Mouse (Mus musculus): ENCODE data around the gene Ube2g1. TPM values are rescaled to one million over a fixed set of nuclear protein-coding genes. Genes with fewer than 3 reads are reported as not detected.

Ube2g1 gene
- polyA plus RNA-seq (2021) = 53.6 TPM

GRCm38 (mm10) chr11:72606694-72607407, at the start of gene Ube2g1:
TSS of gene Ube2g1 (plus strand) at chr11:72607283.
- no peak for TF ChIP-seq CTCF (IDR thresholded peaks at IDR 0.05)
- ChIA-PET CTCF (no interaction called here), POLR2A (interaction anchor here (0.7 to 1.4 kb wide), 3 partner anchors 11 to 35 kb away, joined by 3 to 4 read pairs (median 4); no protein-coding TSS in a partner anchor)
- no peaks in the 10 kb centered on the region for H3K27me3 ChIP-seq
- in situ Hi-C loops (cut with MboI; ENCODE audit: low pct_unique_long_range_greater_than_20kb) = no loop called here
- DNase-seq (ENCODE audit: low read depth, low spot score) = peak; percentile 73
- ATAC-seq = peak; percentile 79

DNA sequence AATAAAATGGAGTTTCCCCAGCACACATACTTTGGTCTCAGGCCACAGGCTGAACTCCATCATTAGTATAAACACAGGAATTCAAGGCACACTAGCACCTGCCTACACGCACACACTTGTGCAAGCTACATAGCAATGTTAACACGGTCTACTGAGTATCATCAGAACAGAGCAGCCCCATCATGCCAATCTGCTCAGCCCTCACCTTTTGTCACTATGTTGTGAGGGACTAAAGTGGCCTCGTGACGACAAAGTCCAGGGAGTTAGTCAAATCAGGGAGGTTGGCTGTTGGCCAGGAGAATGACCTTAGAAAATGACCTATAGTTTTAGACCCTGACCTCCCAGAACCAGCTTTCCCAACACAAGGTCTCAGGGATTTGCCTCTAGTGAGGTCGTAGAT, 48.9 kb upstream of the Ube2g1 start:
- ChIA-PET POLR2A (interaction anchor here (0.9 kb wide), 1 partner anchor 69 kb away, joined by 3 read pairs; no protein-coding TSS in a partner anchor), CTCF (interaction anchor here (1.8 kb wide), 1 partner anchor 68 kb away, joined by 6 read pairs; the partner anchor contains the start of gene Spns2)
- no peak for TF ChIP-seq CTCF (IDR thresholded peaks at IDR 0.05)
- no peak for DNase-seq (ENCODE audit: low read depth, low spot score)
- in situ Hi-C loops (cut with MboI; ENCODE audit: low pct_unique_long_range_greater_than_20kb) = no loop called here
- no peak for ATAC-seq
- H3K27me3 ChIP-seq = no peaks in the 10 kb centered on the region

- no peak for DNase-seq (ENCODE audit: low read depth, low spot score)
- TF ChIP-seq CTCF (IDR thresholded peaks at IDR 0.05) = no peak
- no peaks in the 10 kb centered on the region for H3K27me3 ChIP-seq
- CTCF ChIA-PET = no interaction called here
- POLR2A ChIA-PET = interaction anchor here (0.9 kb wide), 1 partner anchor 54 kb away, joined by 3 read pairs; no protein-coding TSS in a partner anchor
- in situ Hi-C loops (cut with MboI; ENCODE audit: low pct_unique_long_range_greater_than_20kb) = loop anchor here (10.0 kb wide), 1 partner anchor 346 kb away; the partner anchor contains the start of gene Med31
- no peak for ATAC-seq
Observed at GRCm38 (mm10) chr11:72560661-72561060, 46.4 kb upstream of the Ube2g1 start.

- in situ Hi-C loops (cut with MboI; ENCODE audit: low pct_unique_long_range_greater_than_20kb) = loop anchor here (10.0 kb wide), 1 partner anchor 350 kb away; the partner anchor contains the start of gene Med31
- peak; percentile 85 for TF ChIP-seq CTCF (IDR thresholded peaks at IDR 0.05)
- CTCF ChIA-PET = interaction anchor here (0.6 to 3.8 kb wide), 17 partner anchors 35 to 220 kb away, joined by 3 to 24 read pairs (median 3); partner anchors contain the start of genes Ggt6 and Spns2
- DNase-seq (ENCODE audit: low read depth, low spot score) = no peak
- ATAC-seq = peak; percentile 47
- H3K27me3 ChIP-seq = no peaks in the 10 kb centered on the region
- POLR2A ChIA-PET = no interaction called here
Observed at GRCm38 (mm10) chr11:72564232-72564807, 42.8 kb upstream of the Ube2g1 start.

GRCm38 (mm10) chr11:72566304-72566703, 40.8 kb upstream of the Ube2g1 start:
- no peak for ATAC-seq
- no peak for TF ChIP-seq CTCF (IDR thresholded peaks at IDR 0.05)
- H3K27me3 ChIP-seq = no peaks in the 10 kb centered on the region
- ChIA-PET POLR2A (no interaction called here), CTCF (no interaction called here)
- in situ Hi-C loops (cut with MboI; ENCODE audit: low pct_unique_long_range_greater_than_20kb) = loop anchor here (5.0 to 10.0 kb wide), 2 partner anchors 214 to 352 kb away; partner anchors contain the start of gene Med31
- DNase-seq (ENCODE audit: low read depth, low spot score) = no peak

DNA sequence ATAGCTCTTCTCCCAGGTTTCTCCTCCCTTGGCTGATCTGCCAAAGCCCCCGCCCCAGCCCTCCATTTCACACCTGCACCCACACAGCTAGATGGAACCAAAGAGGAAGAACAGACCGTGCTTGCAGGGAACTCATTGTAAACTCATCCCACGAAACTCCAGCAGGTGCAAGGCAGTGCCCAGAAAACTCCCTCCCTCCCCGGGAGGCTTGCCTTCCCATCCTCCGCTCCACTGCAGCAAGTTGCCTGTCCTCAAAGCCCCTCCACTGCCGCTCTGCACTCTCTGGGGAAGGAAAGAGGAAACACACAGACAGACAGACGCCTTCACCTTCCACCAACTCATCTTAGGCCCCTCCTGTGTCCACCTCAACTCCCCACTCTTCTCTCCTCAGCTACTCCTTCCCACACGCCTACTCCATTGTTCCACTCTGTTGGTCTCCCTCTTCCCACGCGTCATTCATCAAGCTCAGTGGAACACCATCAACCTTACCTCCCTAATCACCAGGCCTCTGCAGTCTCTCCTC, 40.2 kb upstream of the Ube2g1 start:
- no peak for ATAC-seq
- in situ Hi-C loops (cut with MboI; ENCODE audit: low pct_unique_long_range_greater_than_20kb) = loop anchor here (5.0 to 10.0 kb wide), 2 partner anchors 215 to 352 kb away; partner anchors contain the start of gene Med31
- no peaks in the 10 kb centered on the region for H3K27me3 ChIP-seq
- no peak for DNase-seq (ENCODE audit: low read depth, low spot score)
- CTCF ChIA-PET = no interaction called here
- TF ChIP-seq CTCF (IDR thresholded peaks at IDR 0.05) = no peak
- POLR2A ChIA-PET = interaction anchor here (0.7 kb wide), 1 partner anchor 27 kb away, joined by 5 read pairs; no protein-coding TSS in a partner anchor

GRCm38 (mm10) chr11:72569051-72569450, 38.0 kb upstream of the Ube2g1 start:
- ATAC-seq = no peak
- CTCF ChIA-PET = no interaction called here

DNA sequence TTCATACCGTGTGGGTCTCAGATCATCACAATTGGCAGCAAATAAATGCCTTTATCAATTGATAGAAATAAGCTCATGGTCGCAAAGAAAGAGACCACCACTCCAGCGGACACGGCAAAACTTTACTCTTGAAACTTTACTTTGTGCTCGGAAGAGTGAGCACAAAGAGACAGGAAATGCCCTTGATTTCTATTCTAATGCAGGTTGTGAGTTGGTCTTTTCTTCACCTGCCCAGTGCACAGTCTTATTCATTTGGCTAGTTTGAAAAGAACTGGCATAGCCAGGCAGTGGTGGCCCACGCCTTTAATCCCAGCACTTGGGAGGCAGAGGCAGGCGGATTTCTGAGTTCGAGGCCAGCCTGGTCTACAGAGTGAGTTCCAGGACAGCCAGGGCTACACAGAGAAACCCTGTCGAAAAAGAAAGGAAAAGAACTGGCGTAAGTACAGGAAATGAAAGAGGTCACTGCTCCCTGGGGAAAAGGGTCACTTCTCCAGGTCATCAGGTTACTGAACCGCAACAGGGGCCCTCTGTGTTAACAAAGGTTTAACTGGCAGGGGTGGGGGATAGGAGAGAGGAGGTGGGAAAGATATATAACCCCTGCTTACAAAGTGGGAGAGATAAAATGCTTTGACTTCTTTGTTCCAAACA, 37.3 kb upstream of the Ube2g1 start:
- DNase-seq (ENCODE audit: low read depth, low spot score) (no peak), ATAC-seq (no peak)
- CTCF ChIA-PET = interaction anchor here (1.0 kb wide), 1 partner anchor 151 kb away, joined by 3 read pairs; no protein-coding TSS in a partner anchor
- in situ Hi-C loops (cut with MboI; ENCODE audit: low pct_unique_long_range_greater_than_20kb) = loop anchor here (5.0 to 10.0 kb wide), 2 partner anchors 217 to 355 kb away; partner anchors contain the start of gene Med31
- no peak for TF ChIP-seq CTCF (IDR thresholded peaks at IDR 0.05)
- no peaks in the 10 kb centered on the region for H3K27me3 ChIP-seq
- POLR2A ChIA-PET = interaction anchor here (1.5 kb wide), 1 partner anchor 199 kb away, joined by 3 read pairs; no protein-coding TSS in a partner anchor

More at GRCm38 (mm10) chr11:72569051-72569450, 38.0 kb upstream of the Ube2g1 start:
- in situ Hi-C loops (cut with MboI; ENCODE audit: low pct_unique_long_range_greater_than_20kb) = loop anchor here (5.0 to 10.0 kb wide), 2 partner anchors 217 to 354 kb away; partner anchors contain the start of gene Med31
- no peak for DNase-seq (ENCODE audit: low read depth, low spot score)
- POLR2A ChIA-PET = no interaction called here
- TF ChIP-seq CTCF (IDR thresholded peaks at IDR 0.05) = no peak
- H3K27me3 ChIP-seq = no peaks in the 10 kb centered on the region

GRCm38 (mm10) chr11:72570319-72570979, 36.6 kb upstream of the Ube2g1 start:
- in situ Hi-C loops (cut with MboI; ENCODE audit: low pct_unique_long_range_greater_than_20kb) = no loop called here
- ChIA-PET CTCF (interaction anchor here (0.8 to 1.3 kb wide), 4 partner anchors 132 to 166 kb away, joined by 3 to 4 read pairs (median 3); no protein-coding TSS in a partner anchor), POLR2A (interaction anchor here (0.6 to 1.5 kb wide), 3 partner anchors 82 to 604 kb away, joined by 3 to 4 read pairs (median 3); no protein-coding TSS in a partner anchor)
- H3K27me3 ChIP-seq = no peaks in the 10 kb centered on the region
- TF ChIP-seq CTCF (IDR thresholded peaks at IDR 0.05) = peak; percentile 87
- DNase-seq (ENCODE audit: low read depth, low spot score) = no peak
- no peak for ATAC-seq
